Mouse (Mus musculus): ENCODE measurements around the gene Rgs17.

- TF ChIP-seq POLR2A (IDR thresholded peaks at IDR 0.05; ENCODE audit: insufficient read length, low read depth) (no peak), REST (IDR thresholded peaks at IDR 0.05; ENCODE audit: insufficient read depth, insufficient read length) (no peak), MYOG (IDR thresholded peaks at IDR 0.05; ENCODE audit: control insufficient read depth in 1 of 3, insufficient read depth in 1 of 3, insufficient read length in 2 of 3, low read depth in 2 of 3) (no peak), POLR2AphosphoS2 (IDR thresholded peaks at IDR 0.05; ENCODE audit: insufficient read length, low read depth) (no peak)
Observed at GRCm38 (mm10) chr10:5802866-5803265, 119.3 kb downstream of the Rgs17 start.
